Mouse (Mus musculus): ENCODE measurements at regions not wholly inside any gene's neighbourhood (a gene's known extent, or its start where the extent isn't known, plus 50 kb on each side); places are given as distances from the start of the nearest gene placed in this dataset.

DNA sequence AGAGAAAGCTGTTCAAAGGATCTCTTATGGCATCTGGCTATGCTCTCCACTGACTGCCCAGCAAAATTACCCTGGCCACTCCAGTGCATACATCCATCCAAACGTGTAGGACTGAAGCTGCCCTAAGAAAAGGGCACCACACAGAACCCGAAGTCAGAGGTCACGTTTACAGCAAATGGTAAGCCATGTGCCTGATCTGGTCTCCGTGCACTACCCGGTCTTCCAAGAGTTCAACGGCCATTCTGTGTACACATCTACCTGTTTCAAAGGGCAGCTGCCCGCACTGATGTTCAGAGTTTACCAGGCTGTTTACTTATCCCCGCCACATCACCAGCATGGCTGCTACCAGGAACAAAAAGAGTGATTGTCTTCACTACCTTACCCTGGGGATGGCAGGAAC, 84.4 kb upstream of the Alk start:
- ChIA-PET POLR2A (no interaction called here), CTCF (no interaction called here)
- no peak for ATAC-seq
- DNase-seq (ENCODE audit: low read depth, low spot score) = no peak
- in situ Hi-C loops (cut with MboI; ENCODE audit: low pct_unique_long_range_greater_than_20kb) = no loop called here
- peaks cover 14% of the 10 kb centered on the region for H3K27me3 ChIP-seq
- no peak for TF ChIP-seq CTCF (IDR thresholded peaks at IDR 0.05)

- POLR2A ChIA-PET = interaction anchor here (1.0 kb wide), 1 partner anchor 16 kb away, joined by 3 read pairs; no protein-coding TSS in a partner anchor
- H3K27me3 ChIP-seq = peaks cover 38% of the 10 kb centered on the region
- no peak for DNase-seq (ENCODE audit: low read depth, low spot score)
- no peak for TF ChIP-seq CTCF (IDR thresholded peaks at IDR 0.05)
- CTCF ChIA-PET = no interaction called here
- no peak for ATAC-seq
- in situ Hi-C loops (cut with MboI; ENCODE audit: low pct_unique_long_range_greater_than_20kb) = no loop called here
Measured at GRCm38 (mm10) chr17:72674658-72675057, 70.2 kb upstream of the Alk start.

GRCm38 (mm10) chr17:72672010-72672409, 67.6 kb upstream of the Alk start:
- H3K27me3 ChIP-seq = peaks cover 44% of the 10 kb centered on the region
- ChIA-PET CTCF (no interaction called here), POLR2A (no interaction called here)
- ATAC-seq = no peak
- no peak for DNase-seq (ENCODE audit: low read depth, low spot score)
- in situ Hi-C loops (cut with MboI; ENCODE audit: low pct_unique_long_range_greater_than_20kb) = no loop called here
- TF ChIP-seq CTCF (IDR thresholded peaks at IDR 0.05) = no peak

GRCm38 (mm10) chr17:72666961-72667360, 62.5 kb upstream of the Alk start:
- peaks cover 41% of the 10 kb centered on the region for H3K27me3 ChIP-seq
- POLR2A ChIA-PET = no interaction called here
- DNase-seq (ENCODE audit: low read depth, low spot score) (no peak), ATAC-seq (no peak)
- no peak for TF ChIP-seq CTCF (IDR thresholded peaks at IDR 0.05)
- in situ Hi-C loops (cut with MboI; ENCODE audit: low pct_unique_long_range_greater_than_20kb) = no loop called here
- CTCF ChIA-PET = no interaction called here

DNA sequence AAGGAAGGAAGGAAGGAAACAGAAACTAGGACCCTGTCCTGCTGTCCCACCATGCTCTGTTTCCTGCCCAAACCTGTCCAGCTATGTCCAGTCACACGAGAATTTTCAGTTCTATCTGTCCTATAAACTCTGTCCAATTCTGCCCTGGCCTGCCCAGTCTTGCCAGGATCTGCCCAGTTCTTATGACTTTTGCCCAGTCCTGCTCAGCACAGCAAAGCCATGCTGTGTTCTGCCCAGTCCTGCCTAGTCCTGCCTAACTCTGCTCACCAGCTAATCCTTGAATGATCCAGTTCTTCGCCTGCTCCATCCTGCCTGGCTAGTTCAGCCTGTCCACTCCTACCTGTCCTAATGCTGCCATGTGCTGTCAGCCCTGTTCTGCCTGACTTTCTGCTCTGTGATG, 57.3 kb upstream of the Alk start:
- no peak for DNase-seq (ENCODE audit: low read depth, low spot score)
- in situ Hi-C loops (cut with MboI; ENCODE audit: low pct_unique_long_range_greater_than_20kb) = no loop called here
- ATAC-seq = no peak
- peaks cover 12% of the 10 kb centered on the region for H3K27me3 ChIP-seq
- ChIA-PET POLR2A (no interaction called here), CTCF (no interaction called here)
- no peak for TF ChIP-seq CTCF (IDR thresholded peaks at IDR 0.05)

DNA sequence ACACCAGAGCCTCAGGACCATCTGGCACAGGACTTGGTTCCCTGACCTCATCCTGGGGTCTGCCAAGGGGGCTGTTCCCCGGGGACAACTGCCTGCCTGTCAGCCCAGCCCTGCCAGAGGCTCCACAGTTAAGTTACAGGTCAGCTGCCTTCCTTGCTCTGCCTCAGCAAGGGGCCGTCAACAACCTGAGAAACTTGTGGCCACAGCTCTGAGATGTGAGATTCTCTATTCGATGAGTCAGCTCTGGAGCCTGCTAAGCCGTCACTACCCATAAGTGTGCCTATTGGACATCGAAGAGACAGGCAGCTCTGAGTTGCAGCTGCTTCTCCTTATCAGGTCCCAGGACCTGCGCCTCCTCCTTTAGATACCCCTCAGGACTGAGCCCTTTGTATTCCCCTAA, 54.3 kb upstream of the Alk start:
- ChIA-PET CTCF (interaction anchor here (1.7 kb wide), 1 partner anchor 10 kb away, joined by 4 read pairs; no protein-coding TSS in a partner anchor), POLR2A (interaction anchor here (0.7 kb wide), 1 partner anchor 16 kb away, joined by 3 read pairs; no protein-coding TSS in a partner anchor)
- DNase-seq (ENCODE audit: low read depth, low spot score) = no peak
- in situ Hi-C loops (cut with MboI; ENCODE audit: low pct_unique_long_range_greater_than_20kb) = no loop called here
- TF ChIP-seq CTCF (IDR thresholded peaks at IDR 0.05) = no peak
- no peak for ATAC-seq
- peaks cover 20% of the 10 kb centered on the region for H3K27me3 ChIP-seq

- ChIA-PET POLR2A (no interaction called here), CTCF (interaction anchor here (1.7 kb wide), 1 partner anchor 9 kb away, joined by 4 read pairs; no protein-coding TSS in a partner anchor)
- no peak for TF ChIP-seq CTCF (IDR thresholded peaks at IDR 0.05)
- in situ Hi-C loops (cut with MboI; ENCODE audit: low pct_unique_long_range_greater_than_20kb) = no loop called here
- peaks cover 14% of the 10 kb centered on the region for H3K27me3 ChIP-seq
- ATAC-seq = no peak
- DNase-seq (ENCODE audit: low read depth, low spot score) = no peak
Measured at GRCm38 (mm10) chr17:72657826-72658225, 53.4 kb upstream of the Alk start.

Data from Patski (cell line).